Mouse (Mus musculus) hindbrain, embryonic 16.5 days (tissue): Measurements from ENCODE around the gene Krt42. TPM values are rescaled to one million over a fixed set of nuclear protein-coding genes. Genes with fewer than 3 reads are reported as not detected.
"Not testable (repeated sequence)": the region's sequence is repeated elsewhere in the genome, so short reads cannot be mapped to it uniquely, and the experiment has no call there.

Experiments used
- ATAC-seq: fragments of 200-750 bp; cut with Nextera tagmentation; 2 replicates; pipeline ENCODE4 v1.8.0; 2017; ENCODE audit warnings: moderate TSS enrichment, moderate library complexity
- H3K27ac ChIP-seq: fragments of 300-500 bp; sonication (generic); 2 replicates; pipeline ENCODE4 v1.5.1; 2014; ENCODE audit warnings: low read depth, mild to moderate bottlenecking, control low read depth, low read length, moderate library complexity
- H3K27me3 ChIP-seq: fragments of 300-500 bp; sonication (generic); replicated peaks from 2 replicates; pipeline ENCODE4 v1.6.1; 2014; ENCODE audit warnings: low read length; ENCODE audit not compliant: control insufficient read depth, insufficient read depth
- H3K36me3 ChIP-seq: fragments of 300-500 bp; sonication (generic); 2 replicates; pipeline ENCODE4 v1.6.1; 2014; ENCODE audit warnings: mild to moderate bottlenecking, low read length, moderate library complexity, mixed read lengths; ENCODE audit not compliant: control insufficient read depth, insufficient read depth
- H3K4me1 ChIP-seq: fragments of 300-500 bp; sonication (generic); 2 replicates; pipeline ENCODE4 v1.6.1; 2014; ENCODE audit warnings: low read depth, low read length; ENCODE audit not compliant: control insufficient read depth, insufficient read depth
- H3K4me2 ChIP-seq: fragments of 300-500 bp; sonication (generic); 2 replicates; pipeline ENCODE4 v1.6.1; 2014; ENCODE audit warnings: mild to moderate bottlenecking, low read length, control low read depth, moderate library complexity
- H3K4me3 ChIP-seq: fragments of 300-500 bp; sonication (generic); 2 replicates; pipeline ENCODE4 v1.5.1; 2014; ENCODE audit warnings: mild to moderate bottlenecking, low read length, control low read depth, moderate library complexity
- H3K9ac ChIP-seq: fragments of 300-500 bp; sonication (generic); 2 replicates; pipeline ENCODE4 v1.6.1; 2014; ENCODE audit warnings: low read depth, mild to moderate bottlenecking, control low read depth, low read length, moderate library complexity
- H3K9me3 ChIP-seq: fragments of 300-500 bp; sonication (generic); 2 replicates; pipeline ENCODE4 v1.6.1; 2014; ENCODE audit warnings: mild to moderate bottlenecking, low read length, moderate library complexity; ENCODE audit not compliant: control insufficient read depth
- whole genome bisulfite sequencing: fragments of 180-500 bp; shearing (Covaris S2); extraction: QIAGEN DNeasy Blood & Tissue Kit; methylation state at CpG from one replicate; pipeline ENCODE4 v1.1.7; 2014; 5-methylcytosine and 5-hydroxymethylcytosine counted together
- polyA plus RNA-seq: library from polyadenylated mRNA; unstranded; fragments of >200 nt; fragmentation: Nextera tagmentation; extraction: Ambion mirVana; gene quantifications from 2 replicates; pipeline ENCODE4 v1.2.1, GENCODE M21; 2015

Krt42 gene
- polyA plus RNA-seq, 1 experiment from 2014 or later, result not detected

DNA sequence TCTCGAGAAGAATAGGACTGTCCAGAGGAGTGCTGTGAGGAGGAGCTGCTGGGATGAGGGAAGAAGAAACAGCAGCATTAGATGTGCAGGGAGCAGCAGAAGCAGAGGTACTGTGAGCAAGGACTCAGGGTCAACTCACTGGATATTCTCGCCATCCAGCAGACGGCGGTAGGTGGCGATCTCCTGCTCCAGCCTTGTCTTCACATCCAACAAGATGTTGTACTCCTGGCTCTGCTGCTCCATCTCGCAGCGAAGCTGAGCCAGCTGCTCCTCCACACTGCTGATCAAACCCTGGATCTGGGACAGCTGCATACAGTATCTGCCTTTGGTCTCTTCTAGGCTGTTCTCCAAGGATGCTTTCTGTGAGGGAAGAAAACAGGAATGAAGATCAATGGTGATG is 23.2 kb downstream of the Krt42 start:
- not testable (repeated sequence) for H3K27me3 ChIP-seq, ATAC-seq, H3K4me1 ChIP-seq, H3K9me3 ChIP-seq, H3K9ac ChIP-seq, H3K4me2 ChIP-seq, H3K4me3 ChIP-seq, H3K27ac ChIP-seq, H3K36me3 ChIP-seq
- WGBS, result 68% methylated on average over 7 of the region's 7 CpGs

DNA sequence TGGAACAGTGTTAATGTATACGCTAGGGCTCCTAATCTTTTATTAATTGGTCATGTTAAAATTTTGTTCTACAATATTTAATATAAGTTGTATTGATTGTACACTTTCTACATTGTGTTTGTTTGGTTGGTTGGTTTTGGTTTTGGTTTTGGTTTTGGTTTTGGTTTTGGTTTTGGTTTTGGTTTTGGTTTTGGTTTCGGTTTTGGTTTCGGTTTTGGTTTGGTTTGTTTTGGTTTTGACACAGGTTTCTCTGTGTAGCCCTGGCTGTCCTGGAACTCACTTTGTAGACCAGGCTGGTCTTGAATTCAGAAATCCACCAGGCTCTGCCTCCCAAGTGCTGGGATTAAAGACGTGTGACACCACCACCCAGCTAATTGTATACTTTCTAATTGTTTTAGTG is 29.4 kb downstream of the Krt42 start:
- 92% methylated on average over 4 of the region's 4 CpGs for WGBS
- not testable (repeated sequence) for H3K4me2 ChIP-seq

GRCm38 (mm10) chr11:100221741-100222140 is 47.9 kb downstream of the Krt42 start:
- H3K4me1 ChIP-seq, result no peaks in the 10 kb centered on the region
- no peak for ATAC-seq
- no peak overlapping the region for H3K27ac ChIP-seq
- no peak overlapping the region for H3K9ac ChIP-seq
- no peak overlapping the region for H3K4me2 ChIP-seq
- H3K36me3 ChIP-seq, result no peaks in the 10 kb centered on the region
- no peaks in the 10 kb centered on the region for H3K27me3 ChIP-seq
- 63% methylated on average over 8 of the region's 8 CpGs for WGBS
- H3K4me3 ChIP-seq, result no peak overlapping the region
- H3K9me3 ChIP-seq, result peaks cover 4% of the 10 kb centered on the region; the same call in 1 of the 2 replicates

More for the DNA sequence above, 29.4 kb downstream of the Krt42 start:
- not testable (repeated sequence) for H3K27me3 ChIP-seq, H3K36me3 ChIP-seq, H3K27ac ChIP-seq, H3K9ac ChIP-seq, H3K9me3 ChIP-seq, H3K4me1 ChIP-seq, ATAC-seq, H3K4me3 ChIP-seq

- no peak for ATAC-seq
- Histone ChIP-seq H3K27me3 (no peaks in the 10 kb centered on the region), H3K36me3 (no peaks in the 10 kb centered on the region), H3K4me2 (no peak overlapping the region), H3K9ac (no peak overlapping the region), H3K4me3 (no peak overlapping the region), H3K4me1 (no peaks in the 10 kb centered on the region), H3K27ac (no peak overlapping the region), H3K9me3 (no peaks in the 10 kb centered on the region)
- 84% methylated on average over 4 of the region's 4 CpGs for WGBS
Observed at GRCm38 (mm10) chr11:100219304-100219703, 50.4 kb downstream of the Krt42 start.

Other genes with a start within 250 kb of the Krt42 start
- 0.12 and 0.13 TPM in 2 replicates for gene Krt33b, start 240.0 kb downstream of the Krt42 start, polyA plus RNA-seq
- gene Krt34, start 228.3 kb downstream of the Krt42 start, polyA plus RNA-seq, result not detected in 2 replicates
- gene Krt31, start 219.3 kb downstream of the Krt42 start, polyA plus RNA-seq, result not detected in 2 replicates
- gene Krt32, start 181.6 kb downstream of the Krt42 start, polyA plus RNA-seq, result not detected in 2 replicates
- not detected in 2 replicates for gene Krt35, start 173.6 kb downstream of the Krt42 start, polyA plus RNA-seq
- gene Krt36, start 164.2 kb downstream of the Krt42 start, polyA plus RNA-seq, result not detected in 2 replicates
- 0.09 and 0.26 TPM in 2 replicates for gene Krt13, start 148.3 kb downstream of the Krt42 start, polyA plus RNA-seq
- gene Krt15, start 133.9 kb downstream of the Krt42 start, polyA plus RNA-seq, result 0.69 and 1.0 TPM in 2 replicates
- gene Krt19, start 121.2 kb downstream of the Krt42 start, polyA plus RNA-seq, result 2.3 and 3.0 TPM in 2 replicates
- 0.08 TPM in 1 of 2 replicates, not detected in the other for gene Krt9, start 76.6 kb downstream of the Krt42 start, polyA plus RNA-seq
- gene Krt14, start 62.3 kb downstream of the Krt42 start, polyA plus RNA-seq, result 0.55 TPM in 1 of 2 replicates, not detected in the other
- not detected in 2 replicates for gene Krt16, start 21.0 kb downstream of the Krt42 start, polyA plus RNA-seq
- 0.36 and 0.70 TPM in 2 replicates for gene Krt17, start 8.8 kb downstream of the Krt42 start, polyA plus RNA-seq
- gene Eif1, start 50.0 kb upstream of the Krt42 start, polyA plus RNA-seq, result 1,208 and 1,248 TPM in 2 replicates
- gene Gast, start 64.5 kb upstream of the Krt42 start, polyA plus RNA-seq, result 0.52 TPM in 1 of 2 replicates, not detected in the other
- 316 and 333 TPM in 2 replicates for gene Hap1, start 86.3 kb upstream of the Krt42 start, polyA plus RNA-seq
- 68.8 and 77.7 TPM in 2 replicates for gene Jup, start 127.9 kb upstream of the Krt42 start, polyA plus RNA-seq
- 21.5 and 25.5 TPM in 2 replicates for gene P3h4, start 145.0 kb upstream of the Krt42 start, polyA plus RNA-seq
- gene Fkbp10, start 145.8 kb upstream of the Krt42 start, polyA plus RNA-seq, result 29.2 and 33.1 TPM in 2 replicates
- gene Nt5c3b, start 171.9 kb upstream of the Krt42 start, polyA plus RNA-seq, result 127 TPM in 2 replicates
- gene Klhl10, start 172.0 kb upstream of the Krt42 start, polyA plus RNA-seq, result 0.75 and 1.2 TPM in 2 replicates
- 9.1 and 10.4 TPM in 2 replicates for gene Klhl11, start 202.9 kb upstream of the Krt42 start, polyA plus RNA-seq